Mouse (Mus musculus) liver, postnatal 0 days (tissue): ENCODE measurements around the gene Cfap73.

ENCODE experiments used
- CTCF ChIP-seq: sonication (generic); IDR thresholded peaks from 2 replicates; pipeline ENCODE4 v1.5.1; 2016; ENCODE audit warnings: antibody characterized with exemption, low read depth
- EP300 ChIP-seq: IDR thresholded peaks from 2 replicates; pipeline ENCODE4 v1.6.1; 2016; ENCODE audit warnings: antibody characterized with exemption, low read depth, mild to moderate bottlenecking

DNA sequence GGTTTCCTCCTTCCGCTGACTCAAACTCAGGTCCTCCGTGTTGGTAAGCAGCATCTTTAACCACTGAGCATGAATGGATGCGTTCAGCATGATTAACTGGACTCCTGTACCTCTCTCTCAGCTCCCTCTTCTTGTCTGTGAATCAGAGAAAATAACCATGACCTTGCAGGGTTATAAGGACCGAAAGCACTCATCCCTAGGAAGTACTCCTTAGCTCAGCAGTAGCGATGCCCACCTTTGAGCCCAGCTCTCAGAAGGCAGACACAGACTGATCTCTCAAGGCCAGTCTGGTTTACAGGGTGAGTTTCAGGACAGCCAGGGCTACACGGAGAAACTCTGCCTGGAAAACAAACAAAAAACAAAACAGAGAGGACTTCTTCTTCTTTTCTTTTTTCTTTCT is 39.5 kb downstream of the Cfap73 start:
- TF ChIP-seq CTCF (no peak), EP300 (no peak)
